Mouse (Mus musculus) thymus, adult 2 months (tissue): Measurements from ENCODE around the gene Setd3.

Source experiments
- CTCF ChIP-seq: fragments of 200-500 bp; IDR thresholded peaks from 2 replicates; pipeline ENCODE4 v1.5.1; 2012; ENCODE audit warnings: mild to moderate bottlenecking, control low read depth, low read length, moderate library complexity, borderline replicate concordance; ENCODE audit not compliant: control insufficient read depth, poor library complexity, insufficient read depth; ENCODE audit errors: extremely low read depth
- POLR2A ChIP-seq: fragments of 200-500 bp; IDR thresholded peaks from 2 replicates; pipeline ENCODE4 v1.6.1; 2012; ENCODE audit warnings: mild to moderate bottlenecking, low read length, control low read depth, moderate library complexity; ENCODE audit not compliant: control insufficient read depth, poor library complexity, insufficient read depth; ENCODE audit errors: extremely low read depth

- TF ChIP-seq CTCF (no peak), POLR2A (no peak)
Observed at GRCm38 (mm10) chr12:108103292-108103691, 75.8 kb downstream of the Setd3 start.
